Mouse (Mus musculus) splenic B cell, adult 2 months (primary cell): ENCODE results near the gene Nacc1.

Experiments
- DNase-seq: peaks from one replicate; pipeline ENCODE4 v3.0.0-alpha.2; 2011; ENCODE audit warnings: low read depth, low spot score
- H3K27me3 ChIP-seq: 2 replicates; pipeline ENCODE4 v1.6.1; 2012; ENCODE audit warnings: mild to moderate bottlenecking, low read length, moderate library complexity, mixed read lengths; ENCODE audit not compliant: control insufficient read depth, poor library complexity, insufficient read depth, severe bottlenecking
- H3K36me3 ChIP-seq: 2 replicates; pipeline ENCODE4 v1.6.1; 2012; ENCODE audit warnings: mild to moderate bottlenecking, low read length, moderate library complexity, mixed read lengths; ENCODE audit not compliant: control insufficient read depth, poor library complexity, insufficient read depth, severe bottlenecking

The Nacc1 gene

DNA sequence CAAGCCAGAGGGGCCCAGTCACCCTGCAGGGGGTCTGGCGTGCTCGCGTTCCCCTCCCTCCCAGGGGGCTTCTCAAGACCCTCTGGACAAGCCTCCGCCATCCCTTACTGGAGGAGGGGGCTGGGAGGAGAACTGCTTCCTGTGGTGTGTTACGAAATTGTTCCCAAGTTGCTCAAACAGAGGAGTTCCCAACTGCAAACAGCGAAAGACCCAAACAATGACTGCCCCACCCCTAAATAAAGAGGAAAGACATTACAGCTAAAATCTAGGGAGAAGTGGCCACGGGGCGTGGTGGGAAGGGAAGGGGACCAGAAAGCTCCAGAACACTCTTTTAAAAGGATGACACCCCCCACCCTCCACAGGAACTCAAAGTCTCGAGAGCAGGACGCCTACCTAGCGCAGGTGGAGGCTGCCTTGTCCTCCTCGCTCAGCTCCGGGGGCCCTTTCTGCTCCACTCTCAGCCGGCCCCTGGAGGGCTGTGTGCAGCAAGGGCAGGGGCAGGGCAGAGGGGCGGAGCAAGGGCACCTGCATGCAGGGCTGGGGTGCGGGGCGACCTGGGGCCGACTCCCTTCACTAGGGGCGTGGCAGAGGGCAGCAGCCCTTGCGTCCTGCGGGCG lies 19.7 kb upstream of the Nacc1 start:
- Histone ChIP-seq H3K36me3 (no peaks in the 10 kb centered on the region), H3K27me3 (no peaks in the 10 kb centered on the region)
- DNase-seq = peak; percentile 76

DNA sequence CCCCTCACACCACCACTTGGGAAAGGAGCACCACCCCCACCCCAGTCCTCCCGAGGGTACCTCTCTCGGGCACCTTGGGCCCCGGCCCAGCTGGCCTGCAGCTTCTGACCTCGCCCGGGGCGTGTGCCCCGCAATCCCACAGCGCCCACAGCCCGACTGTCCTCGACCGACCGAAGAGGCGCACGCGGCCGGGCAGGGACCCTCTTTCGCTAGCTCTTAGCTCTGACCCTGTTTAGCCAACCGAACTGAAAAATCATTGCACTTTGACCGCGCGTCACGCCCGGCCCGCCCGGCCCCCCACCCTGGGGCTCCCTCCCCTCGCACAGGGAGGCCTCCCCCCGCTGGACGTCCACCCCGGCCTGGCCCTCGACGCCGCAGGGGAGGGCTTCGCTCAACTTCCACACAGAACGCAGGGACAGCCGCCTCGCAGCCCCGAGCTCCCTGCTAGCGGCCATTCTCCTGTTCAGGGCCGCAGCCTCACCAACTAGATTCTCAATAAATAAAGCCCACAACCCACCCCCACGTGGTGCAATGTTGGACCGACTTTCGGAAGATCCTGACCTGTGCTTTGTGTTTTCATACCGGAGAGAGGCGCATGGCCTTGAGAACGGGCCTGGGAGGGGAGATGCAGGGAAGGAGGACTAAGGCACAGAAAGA lies 19.1 kb upstream of the Nacc1 start:
- no peaks in the 10 kb centered on the region for H3K27me3 ChIP-seq
- peak; percentile 33 for DNase-seq
- H3K36me3 ChIP-seq = no peaks in the 10 kb centered on the region

DNA sequence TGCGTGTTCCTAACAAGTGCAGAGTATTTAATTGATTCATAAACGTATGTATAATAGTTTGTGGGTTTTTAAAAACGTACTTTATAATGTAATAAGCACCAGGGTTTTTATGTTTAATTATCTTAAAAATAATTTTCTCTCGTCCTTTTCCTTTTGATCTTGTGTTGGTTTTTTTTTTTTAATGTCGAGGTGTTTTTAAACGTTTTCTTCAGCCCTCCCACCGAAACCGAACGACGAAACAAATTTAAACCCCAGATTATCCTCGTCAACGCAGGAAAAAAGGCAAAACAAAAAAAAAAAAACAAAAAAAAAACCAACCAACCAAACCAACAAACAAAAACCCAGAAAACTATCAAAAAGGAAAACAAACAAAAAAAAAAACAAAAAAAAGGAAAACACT lies 18.3 kb upstream of the Nacc1 start:
- no peak for DNase-seq
- Histone ChIP-seq H3K27me3 (no peaks in the 10 kb centered on the region), H3K36me3 (no peaks in the 10 kb centered on the region)

DNA sequence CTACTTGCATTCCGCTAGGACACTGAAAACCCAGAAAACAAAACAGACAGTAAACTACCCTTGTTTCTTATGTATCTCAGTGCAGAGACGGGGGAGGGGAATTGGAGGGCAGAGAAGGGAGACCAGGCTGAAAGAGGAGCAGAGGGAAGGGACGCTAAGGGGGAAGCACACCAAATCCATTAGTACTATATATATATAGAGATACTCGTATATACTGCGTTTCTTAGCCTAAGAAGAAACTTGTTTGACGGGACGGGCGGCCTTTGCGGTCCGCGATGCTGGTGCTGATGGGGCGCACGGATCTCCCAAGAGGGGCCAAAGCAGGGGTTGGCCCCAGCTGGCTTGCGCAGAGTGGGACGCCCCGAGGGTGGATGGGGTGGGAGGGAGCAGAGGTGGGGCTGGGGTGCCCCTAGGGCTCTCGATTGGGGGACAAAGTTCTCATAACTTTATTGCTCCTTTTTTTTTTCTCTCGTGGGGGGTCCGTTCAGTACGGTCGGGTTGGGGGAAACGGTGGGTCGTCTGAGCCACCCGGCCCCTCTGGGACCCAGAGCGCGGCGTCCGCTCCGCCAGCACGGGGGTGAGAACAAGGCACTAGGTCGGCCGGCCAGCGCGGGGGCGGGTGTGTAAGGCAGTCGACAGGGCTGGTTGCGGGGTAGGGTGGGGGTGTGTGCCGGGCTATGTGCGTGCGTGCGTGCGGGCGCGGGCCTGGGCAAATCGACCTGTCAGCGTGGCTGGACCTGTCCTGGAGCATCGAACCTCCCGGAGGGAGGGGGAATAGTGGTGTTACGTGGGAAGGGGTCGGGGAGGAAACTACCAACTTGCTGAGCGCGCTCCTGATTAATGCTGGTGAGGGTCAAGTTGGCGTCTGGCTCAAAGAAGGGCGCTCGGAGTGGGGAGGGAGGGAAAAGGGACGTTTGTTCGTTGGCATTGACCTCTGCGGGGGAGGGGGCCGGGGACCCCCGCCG lies 17.5 kb upstream of the Nacc1 start:
- Histone ChIP-seq H3K36me3 (no peaks in the 10 kb centered on the region), H3K27me3 (no peaks in the 10 kb centered on the region)
- DNase-seq = peak; percentile 55

DNA sequence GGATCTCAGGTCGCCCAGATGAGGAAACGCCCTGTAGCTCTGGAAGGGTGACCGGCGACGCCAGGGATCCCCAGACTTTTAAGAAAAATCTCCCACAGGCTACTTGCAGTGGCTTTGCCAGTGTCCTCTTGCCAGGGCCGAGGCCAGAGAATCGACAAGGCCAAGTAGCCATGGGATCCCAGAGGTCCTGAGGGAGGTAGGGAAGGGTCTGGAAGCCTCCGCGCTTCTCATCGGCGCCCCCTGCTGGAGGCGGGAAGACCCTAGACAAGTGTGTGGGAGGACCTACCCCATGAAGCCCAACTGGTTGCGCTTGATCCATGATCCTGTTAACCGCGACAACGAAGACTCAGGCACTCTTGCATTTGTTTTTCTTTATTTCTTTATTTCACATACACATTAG lies 16.7 kb upstream of the Nacc1 start:
- Histone ChIP-seq H3K27me3 (no peaks in the 10 kb centered on the region), H3K36me3 (no peaks in the 10 kb centered on the region)
- DNase-seq = peak; percentile 83

DNA sequence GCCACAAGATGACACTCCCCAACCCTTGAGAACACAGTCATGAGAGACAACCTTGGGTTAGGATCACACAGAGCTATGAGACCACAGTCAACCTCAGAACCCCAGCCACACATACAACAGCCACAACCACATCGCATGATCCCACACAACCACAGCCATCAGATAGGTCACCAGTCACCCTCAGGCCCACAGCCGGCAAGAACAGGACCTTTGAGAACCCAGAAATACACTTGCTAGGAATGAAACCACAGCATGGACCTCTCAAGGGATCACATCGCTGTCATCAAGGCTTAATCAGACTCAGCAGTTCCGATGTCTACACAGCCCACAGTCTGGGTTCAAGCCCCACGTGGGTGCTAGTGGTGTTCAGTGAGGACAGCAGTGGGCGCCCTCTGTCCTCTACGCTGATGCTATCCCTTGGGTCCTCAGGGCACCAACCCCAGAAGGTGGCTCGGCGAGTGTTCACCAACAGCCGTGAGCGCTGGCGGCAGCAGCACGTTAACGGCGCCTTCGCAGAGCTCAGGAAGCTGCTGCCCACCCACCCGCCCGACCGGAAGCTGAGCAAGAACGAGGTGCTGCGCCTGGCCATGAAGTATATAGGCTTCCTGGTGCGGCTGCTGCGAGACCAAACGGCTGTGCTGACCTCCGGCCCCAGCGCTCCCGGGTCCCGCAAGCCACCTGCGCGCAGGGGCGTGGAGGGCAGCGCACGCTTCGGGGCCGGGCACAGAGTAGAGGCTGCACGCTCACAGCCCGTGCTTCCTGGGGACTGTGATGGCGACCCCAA lies 16.0 kb upstream of the Nacc1 start:
- no peaks in the 10 kb centered on the region for H3K36me3 ChIP-seq
- peak; percentile 62 for DNase-seq
- no peaks in the 10 kb centered on the region for H3K27me3 ChIP-seq

DNA sequence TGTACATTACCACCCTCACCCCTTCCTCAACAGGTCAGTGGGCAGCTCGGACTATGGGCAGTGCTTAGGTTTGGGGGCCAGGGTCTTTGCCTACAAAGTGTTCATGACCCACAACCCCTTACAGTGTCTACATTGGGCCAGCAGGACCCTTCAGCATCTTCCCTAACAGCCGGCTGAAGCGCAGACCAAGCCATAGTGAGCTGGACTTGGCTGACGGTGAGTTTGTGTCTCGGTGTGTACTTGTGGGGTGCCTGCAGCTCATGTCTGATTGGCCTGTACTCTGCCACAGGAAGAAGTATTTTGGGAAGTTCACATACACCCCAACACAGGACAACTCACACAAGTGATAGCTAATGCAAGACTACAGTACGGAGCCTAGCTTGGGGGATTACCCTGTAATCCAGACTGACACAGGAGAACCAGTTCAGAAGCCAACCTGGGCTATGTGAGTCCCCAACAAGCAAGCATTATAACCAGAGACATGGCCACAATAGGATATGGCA lies 15.4 kb upstream of the Nacc1 start:
- H3K27me3 ChIP-seq = no peaks in the 10 kb centered on the region
- no peaks in the 10 kb centered on the region for H3K36me3 ChIP-seq
- no peak for DNase-seq

DNA sequence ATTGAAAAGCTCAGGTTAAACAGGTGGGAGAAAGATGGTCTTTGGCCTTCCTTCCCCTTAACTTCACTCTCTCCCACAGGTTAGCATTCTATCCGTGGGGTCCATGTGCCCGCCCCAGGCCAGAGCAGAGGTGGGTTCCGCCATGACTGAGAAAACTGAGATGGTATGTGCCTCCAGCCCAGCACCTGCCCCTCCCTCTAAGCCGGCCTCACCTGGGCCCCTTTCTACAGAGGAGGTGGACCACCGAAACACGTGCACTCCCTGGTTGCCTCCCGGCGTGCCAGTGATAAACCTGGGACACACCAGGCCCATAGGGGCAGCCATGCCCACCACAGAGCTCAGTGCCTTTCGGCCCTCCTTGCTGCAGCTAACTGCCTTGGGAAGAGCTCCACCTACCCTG lies 14.9 kb upstream of the Nacc1 start:
- peak; percentile 15 for DNase-seq
- no peaks in the 10 kb centered on the region for H3K27me3 ChIP-seq
- H3K36me3 ChIP-seq = no peaks in the 10 kb centered on the region; the same call in 1 of the 2 replicates

DNA sequence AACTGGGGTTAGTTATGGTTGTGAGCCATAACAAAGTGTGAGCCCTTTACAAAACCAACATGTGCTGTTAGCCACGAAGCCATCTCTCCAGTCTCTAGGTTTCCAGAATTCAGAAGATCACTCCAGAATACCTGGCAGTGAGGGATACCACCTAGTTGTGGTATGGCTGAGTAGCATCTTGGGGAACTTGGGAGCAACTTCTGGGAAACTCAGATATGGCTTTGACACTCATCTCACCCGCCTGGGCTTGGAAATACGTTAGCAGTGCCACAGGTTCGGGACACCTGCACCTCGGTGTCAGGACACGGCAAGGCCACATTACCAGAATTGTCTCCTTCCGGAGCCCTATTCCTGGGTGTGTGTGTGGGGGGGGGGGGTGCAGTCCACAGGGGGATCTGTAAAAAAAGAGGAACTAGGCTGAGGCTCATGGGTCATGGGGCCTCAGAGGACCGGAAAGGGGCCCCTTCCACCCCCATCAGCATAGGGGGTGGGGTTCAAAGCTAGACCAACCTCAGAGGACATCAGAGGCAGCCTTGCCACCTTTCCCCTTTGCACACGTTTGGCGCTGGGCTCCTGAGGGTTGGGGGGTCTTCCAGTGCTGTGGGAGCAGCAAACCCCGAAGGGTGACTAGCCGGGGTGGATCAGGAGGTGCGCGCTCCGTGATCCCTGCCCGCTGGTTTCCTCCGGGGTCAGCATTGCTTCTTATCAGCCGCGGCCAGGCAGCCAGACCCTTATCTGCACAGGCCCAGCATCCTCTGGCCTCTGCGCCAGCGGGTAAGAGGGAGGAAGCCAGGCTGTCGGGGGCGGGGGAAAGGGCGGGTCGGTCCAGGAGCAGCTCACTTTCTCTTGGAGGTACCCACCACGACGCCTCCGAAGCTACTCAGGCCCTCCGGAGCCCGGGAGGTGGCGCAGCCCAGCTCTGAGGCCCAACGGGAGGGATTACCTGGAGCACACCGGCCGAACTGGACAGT lies 13.6 kb upstream of the Nacc1 start, which contains the start of gene Lyl1:
Lyl1 (plus strand) TSS at position 517 of the 971 bp plus-strand sequence.
- Histone ChIP-seq H3K27me3 (no peaks in the 10 kb centered on the region), H3K36me3 (no peaks in the 10 kb centered on the region; the same call in 1 of the 2 replicates)
- peak; percentile 92 for DNase-seq

DNA sequence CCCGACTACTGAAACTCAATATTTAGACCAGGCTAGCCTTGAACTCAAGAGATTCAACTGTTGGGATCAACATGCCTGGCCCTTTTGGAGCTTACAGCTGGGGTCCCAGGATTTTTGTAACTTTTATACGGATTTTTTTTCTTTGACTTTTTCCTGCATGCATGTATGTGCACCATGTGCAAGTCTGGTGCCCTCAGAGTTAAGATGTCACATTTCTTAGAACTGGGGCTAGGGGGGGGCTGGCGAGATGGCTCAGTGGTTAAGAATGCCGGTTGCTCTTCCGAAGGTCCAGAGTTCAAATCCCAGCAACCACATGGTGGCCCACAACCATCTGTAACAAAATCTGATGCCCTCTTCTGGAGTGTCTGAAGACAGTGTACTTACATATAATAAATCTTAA lies 12.9 kb upstream of the Nacc1 start:
- peak; percentile 54 for DNase-seq
- H3K36me3 ChIP-seq = no peaks in the 10 kb centered on the region; the same call in 1 of the 2 replicates
- no peaks in the 10 kb centered on the region for H3K27me3 ChIP-seq

DNA sequence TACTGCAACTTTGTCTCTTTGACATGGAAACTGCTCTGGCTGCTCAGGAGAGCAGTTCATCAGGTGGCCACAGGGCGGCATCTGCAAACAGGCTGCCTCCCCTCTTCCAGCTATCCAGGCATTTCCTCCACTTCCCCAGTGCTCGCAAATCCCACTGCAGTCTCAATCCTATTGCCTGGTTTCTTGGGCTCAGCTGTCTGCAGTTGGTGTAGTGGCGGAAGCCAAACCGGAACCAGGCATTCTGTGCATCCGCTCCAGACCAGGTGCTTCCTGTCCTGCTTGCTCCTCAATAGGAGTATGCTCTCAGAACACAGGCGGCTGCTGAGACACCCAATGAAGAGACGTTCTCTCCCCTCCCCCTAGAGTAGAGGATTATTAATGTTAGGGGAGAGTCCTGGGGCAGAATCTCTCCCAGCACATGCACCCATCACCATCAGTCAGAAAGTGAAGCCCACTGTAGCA lies 12.2 kb upstream of the Nacc1 start:
- Histone ChIP-seq H3K36me3 (no peaks in the 10 kb centered on the region; the same call in 1 of the 2 replicates), H3K27me3 (no peaks in the 10 kb centered on the region)
- DNase-seq = peak; percentile 82

DNA sequence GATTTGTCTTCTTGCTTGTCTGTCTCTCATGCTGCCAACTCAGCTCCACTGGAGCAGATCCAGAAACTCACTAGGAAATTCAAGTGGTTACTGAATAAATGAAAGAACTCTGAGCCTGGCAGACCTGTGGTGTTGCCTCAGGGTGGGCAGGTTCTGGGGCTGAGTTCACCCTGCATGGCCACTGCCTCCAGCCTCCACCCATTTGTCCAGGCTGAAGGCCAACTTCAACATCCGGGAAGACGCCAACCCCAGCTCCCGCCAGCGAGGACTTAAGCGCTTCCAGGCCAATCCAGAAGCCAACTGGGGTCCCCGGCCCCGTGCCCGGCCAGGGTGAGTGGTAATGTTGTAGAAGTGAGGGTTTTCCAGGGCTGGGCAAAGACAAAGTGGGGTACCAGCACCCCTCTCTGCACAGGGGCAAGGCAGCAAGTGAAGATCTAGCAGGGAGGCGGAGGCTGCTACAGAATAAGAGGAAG lies 11.3 kb upstream of the Nacc1 start:
- DNase-seq = peak; percentile 23
- Histone ChIP-seq H3K36me3 (no peaks in the 10 kb centered on the region; the same call in 1 of the 2 replicates), H3K27me3 (no peaks in the 10 kb centered on the region)

DNA sequence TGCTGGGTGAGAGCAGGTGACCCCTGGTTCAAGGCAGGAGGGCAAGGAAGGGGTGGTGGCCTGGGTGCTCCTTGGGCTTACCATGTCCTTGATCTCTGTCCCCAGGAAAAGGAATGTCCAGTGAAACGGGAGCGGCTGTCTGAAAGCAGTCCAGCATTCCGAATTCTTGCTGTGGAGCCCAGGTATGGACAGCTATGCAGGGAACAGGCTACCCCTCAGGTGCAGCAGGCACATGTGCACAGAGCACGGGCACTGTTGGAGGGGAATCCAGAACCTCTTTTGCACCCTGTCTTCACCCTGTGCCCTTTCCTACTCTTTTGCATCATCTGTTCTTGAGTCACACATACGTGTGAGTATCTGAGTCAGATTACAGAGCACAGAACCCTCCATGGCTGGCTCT lies 10.6 kb upstream of the Nacc1 start:
- Histone ChIP-seq H3K36me3 (no peaks in the 10 kb centered on the region; the same call in 1 of the 2 replicates), H3K27me3 (no peaks in the 10 kb centered on the region)
- DNase-seq = no peak
